ENCODE assay signal across 21 mouse cellular contexts in the genomic region with DNA sequence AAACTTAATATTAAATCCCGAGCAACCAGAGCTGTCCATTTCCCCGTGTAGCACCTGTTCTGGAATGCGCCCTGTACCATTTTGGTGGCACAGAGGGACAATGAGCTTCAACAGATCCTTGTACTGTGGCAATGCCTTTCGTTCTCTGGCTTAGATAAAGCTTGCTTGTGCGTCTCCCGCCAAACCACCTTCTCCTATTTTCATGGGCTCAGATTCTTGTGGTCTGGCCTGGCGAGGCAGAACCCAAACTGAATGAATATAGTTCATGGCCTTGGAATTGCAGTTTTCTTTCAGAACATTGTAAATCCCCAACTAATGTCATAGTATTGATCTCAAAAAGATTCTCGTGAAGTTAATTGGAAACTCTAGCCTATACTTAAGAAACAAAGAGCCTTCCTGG.
DNase-seq lines count a peak whose midpoint lies in the region; ATAC-seq lines count a peak whose summit lies in the region.
"Had no signal": no experiment of that assay in that cellular context is flagged by ENCODE, and none has a peak within 500 bp of the region (broad histone marks: within the 10 kb centered on the region; RNA-seq: fewer than 3 reads in every experiment).

No protein-coding gene starts in this region.

- no peak overlapping the region for H3K4me3 ChIP-seq in heart, embryonic 11.5 days (ENCODE audit: low read depth, low read length)

- ATAC-seq in heart, embryonic 11.5 days (replicated peaks; ENCODE audit: insufficient number of reproducible peaks, low FRiP score, low TSS enrichment), result no peak
- ATAC-seq: activated CD4-positive, CD25-positive, alpha-beta regulatory T cell, adult 4 months; CD4-positive, CD25-positive, alpha-beta regulatory T cell, adult 4 months; Patski had no signal

- 78% methylated on average over 8 of the region's 8 CpGs for WGBS in heart, embryonic 11.5 days (ENCODE audit: insufficient replicate concordance)

- H3K27ac ChIP-seq in heart, embryonic 11.5 days (ENCODE audit: low read depth, low read length), result no peak overlapping the region

- H3K9ac ChIP-seq in heart, embryonic 11.5 days (ENCODE audit: low read depth, low read length), result no peak overlapping the region

- H3K4me1 ChIP-seq in heart, embryonic 11.5 days (ENCODE audit: control insufficient read depth, insufficient read depth, low read length), result no peaks in the 10 kb centered on the region

- H3K27me3 ChIP-seq in heart, embryonic 11.5 days (ENCODE audit: control insufficient read depth, insufficient read depth, low read length), result no peaks in the 10 kb centered on the region
- H3K27me3 ChIP-seq: Patski had no signal

- peak; percentile 79 for DNase-seq in heart, adult 11 months
- peak; percentile 67 for DNase-seq in Muller cell, postnatal 12 days (ENCODE audit: inconsistent ontology term)
- DNase-seq in fibroblast of lung, adult 2 months (ENCODE audit: low read depth), result peak; percentile 22
- no peak for DNase-seq in spleen, postnatal 14 days (ENCODE audit: low spot score in 2 of 2)
- no peak for DNase-seq in ovary, postnatal 14 days (ENCODE audit: low spot score)
- DNase-seq: adrenal gland, adult 2 months; adrenal gland, adult 8-10 months; adrenal gland, postnatal 10 days; adrenal gland, postnatal 14 days; adrenal gland, postnatal 25 days; adrenal gland, postnatal 36 days; B cell, adult 2 months; cerebellum, adult 11 months; cerebellum, adult 11-12 months; cerebellum, adult 18-20 months; cerebellum, adult 2 months had no signal

- H3K4me2 ChIP-seq in heart, embryonic 11.5 days, result no peak overlapping the region

- H3K9me3 ChIP-seq in heart, embryonic 11.5 days (replicated peaks; ENCODE audit: control insufficient read depth, low read length), result no peaks in the 10 kb centered on the region
- H3K9me3 ChIP-seq: G1E had no signal

- no peaks in the 10 kb centered on the region for H3K36me3 ChIP-seq in heart, embryonic 11.5 days (ENCODE audit: control insufficient read depth, insufficient read depth, low read length)
- H3K36me3 ChIP-seq: G1E had no signal

Comparison
In these comparisons a context has a peak if more than half of its experiments do, and no peak if none do; other contexts are left out.
1. DNase-seq: peak in heart, adult 11 months (single experiment), Muller cell, postnatal 12 days (single experiment) and fibroblast of lung, adult 2 months (single experiment); none in spleen, postnatal 14 days (0 of 2) and ovary, postnatal 14 days (single experiment).